Mouse (Mus musculus): ENCODE results near the gene S100a6. TPM values are rescaled to one million over a fixed set of nuclear protein-coding genes. Genes with fewer than 3 reads are reported as not detected.

Gene S100a6
- polyA plus RNA-seq (2011; ENCODE audit: insufficient read length, low read depth, missing spikeins): 3,458 and 7,173 TPM in 2 replicates

DNA sequence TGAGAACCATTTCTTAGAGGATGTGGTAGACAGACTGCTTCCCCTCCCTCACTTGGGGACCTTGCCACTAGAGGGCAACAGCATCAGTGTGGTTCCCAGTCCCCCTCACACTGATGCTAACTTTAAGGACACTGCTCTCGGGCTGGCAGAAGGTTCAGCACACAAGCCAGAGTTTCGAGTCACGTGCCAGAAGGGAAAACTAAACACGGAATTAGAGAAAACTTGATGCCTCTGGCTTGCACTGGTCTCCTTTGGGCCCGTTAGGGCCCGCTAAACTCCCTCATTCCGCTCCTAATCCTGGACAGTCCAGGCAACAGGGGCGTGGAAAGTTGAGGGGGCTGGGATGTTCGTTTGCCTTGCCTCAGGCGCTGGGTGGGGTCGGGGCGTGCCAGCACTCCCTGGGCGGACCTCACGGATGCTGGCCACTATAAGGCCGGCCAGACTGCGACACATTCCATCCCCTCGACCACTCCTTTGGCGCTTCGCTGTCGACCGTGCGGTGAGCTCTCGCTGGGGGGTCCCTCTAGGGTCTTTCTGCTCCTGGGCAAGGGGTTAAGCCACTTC lies at the start of gene S100a6:
Gene S100a6 (plus strand): TSS at position 155 of the 564 bp plus-strand sequence.
- TF ChIP-seq CTCF (IDR thresholded peaks at IDR 0.05; ENCODE audit: borderline replicate concordance, insufficient read depth, low read length): peak; percentile 94; the same call in 1 of the 2 replicates
- peak; percentile 98 for TF ChIP-seq POLR2A (IDR thresholded peaks at IDR 0.05; ENCODE audit: low read depth, low read length)
- Histone ChIP-seq H3K4me3 (ENCODE audit: insufficient read depth, low read length) (peak within 1 kb of the TSS; percentile 92), H3K27ac (ENCODE audit: insufficient read depth, low read length) (peak within 1 kb of the TSS; percentile 88), H3K4me1 (ENCODE audit: control insufficient read depth, insufficient read depth, low read length) (0 out of 2 replicates have a peak, but pooled peaks cover 9% of the 10 kb centered on the region)

DNA sequence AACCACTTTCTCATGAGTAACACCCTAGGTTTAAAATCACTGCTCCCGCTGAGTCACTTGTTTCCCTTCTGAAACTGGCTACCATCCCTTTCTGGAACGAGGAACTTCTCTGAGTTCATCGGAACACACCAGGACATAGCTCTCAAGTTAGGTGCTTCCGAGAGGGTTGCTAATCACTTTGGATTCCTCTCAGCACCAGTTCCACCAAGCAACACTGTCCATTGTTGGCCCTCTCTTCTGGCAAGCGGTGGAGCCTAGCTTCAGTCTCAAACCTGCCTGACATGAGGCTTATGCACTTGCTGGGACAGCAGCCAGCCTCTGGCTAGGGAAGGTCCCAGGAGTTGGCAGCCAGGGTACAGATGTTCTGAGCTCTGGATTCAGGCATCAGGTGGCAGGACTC lies 38.0 kb upstream of the S100a6 start:
- Histone ChIP-seq H3K27ac (ENCODE audit: insufficient read depth, low read length) (peak overlapping the region; percentile 49), H3K4me3 (ENCODE audit: insufficient read depth, low read length) (no peak overlapping the region), H3K4me1 (ENCODE audit: control insufficient read depth, insufficient read depth, low read length) (peaks cover 9% of the 10 kb centered on the region)
- TF ChIP-seq CTCF (IDR thresholded peaks at IDR 0.05; ENCODE audit: borderline replicate concordance, insufficient read depth, low read length): no peak
- no peak for TF ChIP-seq POLR2A (IDR thresholded peaks at IDR 0.05; ENCODE audit: low read depth, low read length)

DNA sequence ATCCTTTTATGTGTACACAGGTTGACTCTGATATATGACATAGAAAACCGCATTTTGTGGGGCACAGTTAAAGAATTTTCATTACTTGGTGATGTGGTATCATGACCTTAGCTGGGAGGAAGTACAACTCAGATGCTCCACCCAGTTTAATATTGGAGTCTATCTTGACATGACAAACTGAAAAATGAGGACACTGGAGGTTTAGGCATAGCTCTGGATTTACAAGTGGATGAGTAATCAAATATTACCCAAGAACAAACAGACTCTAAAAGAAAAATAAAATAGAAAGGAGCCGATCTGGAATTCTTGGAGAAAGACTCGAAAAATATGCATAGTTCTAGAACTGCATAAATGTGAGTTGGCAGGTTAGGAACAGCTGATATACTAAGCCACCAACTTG lies 37.4 kb upstream of the S100a6 start:
- TF ChIP-seq CTCF (IDR thresholded peaks at IDR 0.05; ENCODE audit: borderline replicate concordance, insufficient read depth, low read length): no peak
- TF ChIP-seq POLR2A (IDR thresholded peaks at IDR 0.05; ENCODE audit: low read depth, low read length): no peak
- peaks cover 9% of the 10 kb centered on the region for H3K4me1 ChIP-seq (ENCODE audit: control insufficient read depth, insufficient read depth, low read length)
- H3K4me3 ChIP-seq (ENCODE audit: insufficient read depth, low read length): no peak overlapping the region
- H3K27ac ChIP-seq (ENCODE audit: insufficient read depth, low read length): peak overlapping the region; percentile 64; the same call in 1 of the 2 replicates

DNA sequence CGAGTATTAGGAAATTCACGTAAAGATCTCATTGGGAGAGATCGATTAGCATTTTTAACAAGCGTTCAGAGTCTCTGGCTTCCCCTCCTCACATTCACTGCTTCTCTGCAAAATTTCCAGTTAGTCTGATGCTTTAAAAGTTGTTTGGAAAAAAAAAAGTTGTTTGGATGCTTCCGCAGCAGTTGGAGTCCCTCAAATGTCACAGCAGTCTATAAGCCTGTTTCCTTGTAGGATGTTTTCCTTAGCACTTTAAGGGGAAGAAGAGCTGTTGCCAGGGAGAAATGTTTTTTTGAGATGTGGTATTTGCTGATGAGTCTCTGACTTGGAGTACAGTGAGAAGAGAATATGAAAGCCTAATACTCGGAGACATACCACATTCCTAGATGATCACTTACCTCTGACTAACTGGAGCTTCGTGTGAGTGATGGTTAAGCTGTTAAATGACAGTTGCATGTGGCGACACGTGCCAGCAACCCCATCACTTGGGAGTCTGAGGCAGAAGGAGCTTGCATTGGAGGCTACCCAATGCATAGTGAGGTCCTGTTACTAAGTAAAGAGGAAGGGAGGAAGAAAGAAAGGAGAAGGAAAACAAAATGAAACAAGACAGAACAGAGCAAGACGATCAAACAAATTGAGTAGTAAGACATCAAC lies 36.2 kb upstream of the S100a6 start:
- TF ChIP-seq POLR2A (IDR thresholded peaks at IDR 0.05; ENCODE audit: low read depth, low read length): no peak
- no peak for TF ChIP-seq CTCF (IDR thresholded peaks at IDR 0.05; ENCODE audit: borderline replicate concordance, insufficient read depth, low read length)
- H3K4me1 ChIP-seq (ENCODE audit: control insufficient read depth, insufficient read depth, low read length): peaks cover 9% of the 10 kb centered on the region
- no peak overlapping the region for H3K4me3 ChIP-seq (ENCODE audit: insufficient read depth, low read length)
- H3K27ac ChIP-seq (ENCODE audit: insufficient read depth, low read length): no peak overlapping the region

DNA sequence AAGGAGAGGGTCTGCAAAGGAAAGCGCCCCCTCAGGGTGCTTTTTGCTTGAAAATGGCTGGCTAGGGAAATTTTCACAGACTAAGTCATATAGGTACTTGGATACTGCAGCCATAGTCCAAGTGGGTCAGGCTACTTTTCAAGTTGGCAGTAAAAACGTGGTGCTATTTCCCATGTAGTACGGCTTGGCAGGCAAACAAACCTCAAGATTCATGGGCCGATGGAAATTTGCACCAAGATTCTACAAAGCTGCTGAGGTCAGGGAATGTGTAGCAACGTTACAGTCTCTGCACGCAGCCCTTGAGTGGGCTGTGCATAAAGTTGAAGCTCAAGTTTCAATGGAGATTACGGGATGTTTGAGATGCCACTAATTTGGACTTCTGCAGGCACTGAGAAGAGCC lies 33.2 kb upstream of the S100a6 start:
- Histone ChIP-seq H3K27ac (ENCODE audit: insufficient read depth, low read length) (0 out of 2 replicates have a peak overlapping the region, but pooled peaks have one; percentile 13), H3K4me3 (ENCODE audit: insufficient read depth, low read length) (no peak overlapping the region), H3K4me1 (ENCODE audit: control insufficient read depth, insufficient read depth, low read length) (peaks cover 9% of the 10 kb centered on the region)
- TF ChIP-seq POLR2A (IDR thresholded peaks at IDR 0.05; ENCODE audit: low read depth, low read length): no peak
- no peak for TF ChIP-seq CTCF (IDR thresholded peaks at IDR 0.05; ENCODE audit: borderline replicate concordance, insufficient read depth, low read length)

DNA sequence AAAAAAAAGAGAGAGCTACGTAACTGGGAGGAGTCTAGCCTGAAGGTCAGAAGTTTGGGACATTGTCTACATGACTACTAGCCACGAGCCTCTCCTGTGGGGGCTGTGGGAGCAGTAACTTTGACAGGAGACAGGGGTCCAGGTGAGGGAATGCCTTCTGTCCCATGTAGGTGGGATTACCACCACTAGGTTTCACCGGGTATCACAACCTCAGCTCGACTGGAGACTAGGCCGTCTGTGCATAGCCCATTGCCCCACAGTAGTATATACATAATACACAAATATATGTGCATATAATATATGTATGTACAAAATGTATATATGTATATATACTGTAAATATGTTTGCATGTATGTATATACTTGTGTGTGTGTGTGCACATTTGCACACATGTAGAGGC lies 31.5 kb upstream of the S100a6 start:
- peaks cover 8% of the 10 kb centered on the region for H3K4me1 ChIP-seq (ENCODE audit: control insufficient read depth, insufficient read depth, low read length)
- no peak overlapping the region for H3K27ac ChIP-seq (ENCODE audit: insufficient read depth, low read length)
- no peak overlapping the region for H3K4me3 ChIP-seq (ENCODE audit: insufficient read depth, low read length)
- TF ChIP-seq CTCF (IDR thresholded peaks at IDR 0.05; ENCODE audit: borderline replicate concordance, insufficient read depth, low read length): no peak
- TF ChIP-seq POLR2A (IDR thresholded peaks at IDR 0.05; ENCODE audit: low read depth, low read length): no peak

DNA sequence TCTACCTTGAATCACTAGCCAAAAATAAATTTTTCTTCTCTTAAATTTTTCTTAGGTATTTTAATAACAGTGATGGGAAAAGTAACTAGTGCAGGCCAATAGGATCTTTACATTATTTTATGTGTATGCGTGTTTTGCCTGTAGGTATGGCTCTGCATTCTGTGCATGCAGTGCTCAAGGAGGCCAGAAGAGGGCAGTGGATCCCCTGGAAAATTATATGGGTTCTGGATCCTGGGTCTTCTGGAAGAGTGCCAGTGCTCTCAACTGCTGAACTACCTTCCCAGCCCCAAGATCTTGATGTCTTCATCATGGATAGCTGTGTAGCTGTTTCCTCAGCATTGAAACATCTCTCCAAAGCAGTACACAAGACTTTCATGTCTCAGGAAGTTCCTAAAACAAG lies 30.5 kb upstream of the S100a6 start:
- Histone ChIP-seq H3K4me3 (ENCODE audit: insufficient read depth, low read length) (no peak overlapping the region), H3K4me1 (ENCODE audit: control insufficient read depth, insufficient read depth, low read length) (peaks cover 9% of the 10 kb centered on the region), H3K27ac (ENCODE audit: insufficient read depth, low read length) (no peak overlapping the region)
- no peak for TF ChIP-seq POLR2A (IDR thresholded peaks at IDR 0.05; ENCODE audit: low read depth, low read length)
- TF ChIP-seq CTCF (IDR thresholded peaks at IDR 0.05; ENCODE audit: borderline replicate concordance, insufficient read depth, low read length): no peak

DNA sequence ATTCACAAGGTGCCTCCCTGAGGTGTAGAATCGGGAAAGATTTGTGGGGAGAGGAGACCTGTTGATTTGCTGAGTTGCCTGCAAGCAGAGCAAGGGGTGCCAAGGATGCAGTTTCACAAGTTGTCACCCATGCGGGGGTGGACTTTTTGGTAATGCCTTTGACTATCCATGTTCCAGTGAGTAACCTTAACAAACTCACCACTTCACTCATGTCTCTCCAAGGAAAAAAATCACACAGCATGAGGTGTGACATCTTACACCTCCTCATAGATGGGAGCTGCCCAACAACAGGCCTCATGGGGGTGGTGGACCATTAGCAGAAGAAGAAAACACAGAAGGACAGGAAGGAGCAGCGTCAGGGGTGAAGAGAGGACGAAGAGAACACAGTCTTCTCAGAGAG lies 30.1 kb upstream of the S100a6 start:
- Histone ChIP-seq H3K4me1 (ENCODE audit: control insufficient read depth, insufficient read depth, low read length) (peaks cover 12% of the 10 kb centered on the region), H3K27ac (ENCODE audit: insufficient read depth, low read length) (no peak overlapping the region), H3K4me3 (ENCODE audit: insufficient read depth, low read length) (no peak overlapping the region)
- no peak for TF ChIP-seq CTCF (IDR thresholded peaks at IDR 0.05; ENCODE audit: borderline replicate concordance, insufficient read depth, low read length)
- no peak for TF ChIP-seq POLR2A (IDR thresholded peaks at IDR 0.05; ENCODE audit: low read depth, low read length)

DNA sequence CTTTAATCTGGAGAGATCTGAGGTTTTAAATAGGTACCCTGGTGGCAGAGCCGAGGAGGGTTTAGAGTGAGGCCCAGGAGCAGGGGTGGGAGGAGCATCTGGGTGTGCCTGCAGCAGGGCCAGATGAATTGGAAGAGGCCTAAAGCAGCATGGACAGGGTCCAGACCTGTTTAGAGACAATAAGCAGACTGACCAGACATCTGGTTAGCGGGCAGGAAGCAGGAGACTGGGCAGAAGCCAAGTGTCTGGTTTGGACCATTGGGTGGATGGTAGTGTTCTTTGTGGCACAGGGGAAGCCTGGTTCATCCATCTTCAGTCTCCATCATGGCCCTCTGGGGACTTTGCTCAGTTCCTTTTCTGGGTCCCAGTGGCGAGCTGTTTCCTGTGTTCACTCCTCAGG lies 28.8 kb upstream of the S100a6 start:
- no peak for TF ChIP-seq CTCF (IDR thresholded peaks at IDR 0.05; ENCODE audit: borderline replicate concordance, insufficient read depth, low read length)
- no peak for TF ChIP-seq POLR2A (IDR thresholded peaks at IDR 0.05; ENCODE audit: low read depth, low read length)

DNA sequence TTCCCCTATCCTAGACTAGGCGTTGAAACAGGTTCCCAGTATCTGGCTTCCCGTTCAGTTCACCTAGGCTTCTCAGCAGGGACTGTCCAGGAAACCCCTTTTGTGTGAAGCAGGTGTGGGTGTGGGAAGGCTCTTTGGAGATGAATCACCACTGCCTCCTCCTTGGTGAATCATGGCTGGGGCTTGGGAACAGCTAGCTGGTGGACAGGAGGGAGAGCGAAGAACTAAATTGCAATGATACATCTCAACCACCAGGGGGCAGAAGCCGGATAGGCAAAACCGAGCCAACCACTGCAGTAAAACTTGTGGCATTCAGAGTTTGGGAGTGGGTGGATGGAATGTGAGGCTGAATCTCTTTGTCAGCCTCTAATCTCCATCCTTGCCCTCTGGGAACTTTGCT lies 27.1 kb upstream of the S100a6 start:
- Histone ChIP-seq H3K27ac (ENCODE audit: insufficient read depth, low read length) (peak overlapping the region; percentile 99), H3K4me3 (ENCODE audit: insufficient read depth, low read length) (no peak overlapping the region), H3K4me1 (ENCODE audit: control insufficient read depth, insufficient read depth, low read length) (peaks cover 24% of the 10 kb centered on the region)
- TF ChIP-seq CTCF (IDR thresholded peaks at IDR 0.05; ENCODE audit: borderline replicate concordance, insufficient read depth, low read length) (peak; percentile 31; the same call in 1 of the 2 replicates), POLR2A (IDR thresholded peaks at IDR 0.05; ENCODE audit: low read depth, low read length) (no peak)

More for the DNA sequence above, 28.8 kb upstream of the S100a6 start:
- Histone ChIP-seq H3K4me1 (ENCODE audit: control insufficient read depth, insufficient read depth, low read length) (peaks cover 16% of the 10 kb centered on the region), H3K4me3 (ENCODE audit: insufficient read depth, low read length) (no peak overlapping the region), H3K27ac (ENCODE audit: insufficient read depth, low read length) (no peak overlapping the region)

Data from embryonic fibroblast, embryonic 13.5 days (primary cell).